Mouse (Mus musculus): ENCODE measurements around the gene Ctsg.

DNA sequence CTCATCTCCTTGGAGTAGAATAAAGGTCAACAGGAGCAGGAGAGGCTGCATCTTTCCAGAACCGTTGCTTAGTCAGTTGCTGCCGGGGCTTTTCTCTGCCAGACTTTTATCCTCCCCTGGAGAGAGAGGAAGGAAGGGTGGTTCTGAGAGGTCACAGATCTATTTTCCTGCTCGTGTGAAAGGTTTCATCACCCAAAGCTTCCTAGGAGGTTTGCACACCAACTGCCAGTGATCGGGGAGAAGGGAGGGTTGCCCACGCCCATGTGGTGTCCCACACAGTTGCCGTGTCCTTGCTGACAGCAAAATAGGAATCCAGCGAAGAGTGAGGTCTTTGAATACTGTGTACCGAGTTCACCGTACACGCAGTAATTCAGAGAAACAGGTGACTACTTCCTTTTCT lies at the start of gene Ctsg:
- TF ChIP-seq GATA1 (IDR thresholded peaks at IDR 0.05; ENCODE audit: borderline replicate concordance, low read length): no peak
- no peak for TF ChIP-seq FLI1 (IDR thresholded peaks at IDR 0.05; ENCODE audit: low read length)
